Mouse (Mus musculus) CH12.LX (cell line): ENCODE data around the gene Gm49388.

Experiments
- CTCF ChIP-seq, 2 experiments: IDR thresholded peaks in 1 of 2; conservative IDR thresholded peaks in 1 of 2; 2 replicates each; pipeline ENCODE4 v1.5.1; 2011 to 2012; ENCODE audit warnings: low read depth in 2 of 2, low read length in 2 of 2, improper control_type of control experiment in 1 of 2, inconsistent platforms in 1 of 2, mild to moderate bottlenecking in 1 of 2, moderate library complexity in 1 of 2
- ELF1 ChIP-seq: IDR thresholded peaks from 2 replicates; pipeline ENCODE4 v1.6.1; 2014; ENCODE audit warnings: low read depth, mild to moderate bottlenecking, inconsistent platforms, low read length, improper control_type of control experiment
- MAFK ChIP-seq: IDR thresholded peaks from 2 replicates; pipeline ENCODE4 v1.6.1; 2011; ENCODE audit warnings: low read length, improper control_type of control experiment; ENCODE audit not compliant: insufficient replicate concordance
- MYC ChIP-seq: IDR thresholded peaks from 2 replicates; pipeline ENCODE4 v1.6.1; 2011; ENCODE audit warnings: low read depth, mild to moderate bottlenecking, improper control_type of control experiment, low read length
- POLR2A ChIP-seq: IDR thresholded peaks from 2 replicates; pipeline ENCODE4 v1.6.1; 2011; ENCODE audit warnings: low read depth, mild to moderate bottlenecking, improper control_type of control experiment, low read length
- POLR2AphosphoS2 ChIP-seq: IDR thresholded peaks from 2 replicates; pipeline ENCODE4 v1.6.1; 2011; ENCODE audit warnings: low read depth, low read length, improper control_type of control experiment
- TBP ChIP-seq: conservative IDR thresholded peaks from 2 replicates; pipeline ENCODE4 v1.6.1; 2011; ENCODE audit warnings: low read depth, low read length, improper control_type of control experiment
- ZMIZ1 ChIP-seq: IDR thresholded peaks from 2 replicates; pipeline ENCODE4 v1.6.1; 2012; ENCODE audit warnings: low read depth, mild to moderate bottlenecking, inconsistent platforms, low read length, improper control_type of control experiment

DNA sequence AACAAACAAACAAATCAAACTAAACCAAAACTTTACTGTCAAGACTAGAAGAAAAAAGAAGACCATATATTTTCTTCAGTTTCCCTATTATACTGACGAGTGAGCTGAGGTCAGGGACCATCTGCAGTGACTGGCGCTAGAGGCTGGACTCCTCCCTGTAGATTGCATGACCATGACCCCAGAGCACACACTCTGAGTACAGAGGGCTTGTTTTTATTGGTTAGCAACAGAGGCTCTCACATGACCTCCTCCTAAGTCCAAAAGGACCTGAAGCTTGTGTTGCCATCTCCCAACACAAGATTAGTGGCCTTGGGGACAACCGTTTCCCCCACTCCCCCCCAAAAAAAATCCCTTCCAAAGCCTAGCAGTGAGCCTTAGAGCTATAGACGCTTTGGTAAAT lies 28.4 kb downstream of the Gm49388 start:
- no peak for TF ChIP-seq CTCF (conservative IDR thresholded peaks at IDR 0.05 in 1 of 2, IDR thresholded peaks at IDR 0.05 in 1 of 2; ENCODE audit: low read depth in 2 of 2, low read length in 2 of 2)
- TF ChIP-seq MYC, result no peak
- no peak for TF ChIP-seq POLR2A
- no peak for TF ChIP-seq MAFK
- TF ChIP-seq POLR2AphosphoS2, result no peak
- TF ChIP-seq ZMIZ1, result no peak
- no peak for TF ChIP-seq ELF1
- TF ChIP-seq TBP, result no peak
